Mouse (Mus musculus) lung, embryonic 16.5 days (tissue): ENCODE measurements around the gene Oma1. TPM values are rescaled to one million over a fixed set of nuclear protein-coding genes. Genes with fewer than 3 reads are reported as not detected.

Source experiments
- ATAC-seq: fragments of 200-750 bp; cut with Nextera tagmentation; 2 replicates; pipeline ENCODE4 v1.8.0; 2017; ENCODE audit warnings: low read depth, mild to moderate bottlenecking, moderate library complexity
- H3K27ac ChIP-seq: fragments of 300-500 bp; sonication (generic); 2 replicates; pipeline ENCODE4 v1.5.1; 2014; ENCODE audit warnings: mild to moderate bottlenecking, control low read depth, low read length
- H3K27me3 ChIP-seq: fragments of 300-500 bp; sonication (generic); 2 replicates; pipeline ENCODE4 v1.6.1; 2014; ENCODE audit warnings: low read depth, low read length, mixed read lengths; ENCODE audit not compliant: control insufficient read depth, insufficient read depth
- H3K36me3 ChIP-seq: fragments of 300-500 bp; sonication (generic); 2 replicates; pipeline ENCODE4 v1.6.1; 2014; ENCODE audit warnings: low read length; ENCODE audit not compliant: control insufficient read depth, insufficient read depth
- H3K4me1 ChIP-seq: fragments of 300-500 bp; sonication (generic); replicated peaks from 2 replicates; pipeline ENCODE4 v1.6.1; 2014; ENCODE audit warnings: low read length, mixed read lengths; ENCODE audit not compliant: control insufficient read depth, insufficient read depth
- H3K4me2 ChIP-seq: fragments of 300-500 bp; sonication (generic); 2 replicates; pipeline ENCODE4 v1.6.1; 2014; ENCODE audit warnings: low read depth, low read length, control low read depth
- H3K4me3 ChIP-seq: fragments of 300-500 bp; sonication (generic); 2 replicates; pipeline ENCODE4 v1.5.1; 2014; ENCODE audit warnings: mild to moderate bottlenecking, low read length, control low read depth
- H3K9ac ChIP-seq: fragments of 300-500 bp; sonication (generic); 2 replicates; pipeline ENCODE4 v1.6.1; 2014; ENCODE audit warnings: low read length, control low read depth
- H3K9me3 ChIP-seq: fragments of 300-500 bp; sonication (generic); 2 replicates; pipeline ENCODE4 v1.6.1; 2016; ENCODE audit warnings: low read length; ENCODE audit not compliant: control insufficient read depth
- WGBS: fragments of 180-500 bp; shearing (Covaris S2); extraction: QIAGEN DNeasy Blood & Tissue Kit; methylation state at CpG from one replicate; pipeline ENCODE4 v1.1.7; 2014; 5-methylcytosine and 5-hydroxymethylcytosine counted together
- polyA plus RNA-seq: library from polyadenylated mRNA; unstranded; fragments of >200 nt; fragmentation: Nextera tagmentation; extraction: Ambion mirVana; gene quantifications from 2 replicates; pipeline ENCODE4 v1.2.1, GENCODE M21; 2015

Oma1 gene
- polyA plus RNA-seq, 1 experiment from 2014 or later, result 23.3 TPM

- H3K27me3 ChIP-seq, result no peaks in the 10 kb centered on the region
- WGBS, result 76% methylated on average over 3 of the region's 3 CpGs
- no peak for ATAC-seq
- H3K36me3 ChIP-seq, result no peaks in the 10 kb centered on the region
- H3K4me3 ChIP-seq, result no peak overlapping the region
- no peak overlapping the region for H3K9ac ChIP-seq
- H3K4me2 ChIP-seq, result no peak overlapping the region
- H3K4me1 ChIP-seq, result peaks cover 3% of the 10 kb centered on the region; the same call in 1 of the 2 replicates
- no peaks in the 10 kb centered on the region for H3K9me3 ChIP-seq
- no peak overlapping the region for H3K27ac ChIP-seq
Observed at GRCm38 (mm10) chr4:103387292-103387691, 73.7 kb downstream of the Oma1 start.

DNA sequence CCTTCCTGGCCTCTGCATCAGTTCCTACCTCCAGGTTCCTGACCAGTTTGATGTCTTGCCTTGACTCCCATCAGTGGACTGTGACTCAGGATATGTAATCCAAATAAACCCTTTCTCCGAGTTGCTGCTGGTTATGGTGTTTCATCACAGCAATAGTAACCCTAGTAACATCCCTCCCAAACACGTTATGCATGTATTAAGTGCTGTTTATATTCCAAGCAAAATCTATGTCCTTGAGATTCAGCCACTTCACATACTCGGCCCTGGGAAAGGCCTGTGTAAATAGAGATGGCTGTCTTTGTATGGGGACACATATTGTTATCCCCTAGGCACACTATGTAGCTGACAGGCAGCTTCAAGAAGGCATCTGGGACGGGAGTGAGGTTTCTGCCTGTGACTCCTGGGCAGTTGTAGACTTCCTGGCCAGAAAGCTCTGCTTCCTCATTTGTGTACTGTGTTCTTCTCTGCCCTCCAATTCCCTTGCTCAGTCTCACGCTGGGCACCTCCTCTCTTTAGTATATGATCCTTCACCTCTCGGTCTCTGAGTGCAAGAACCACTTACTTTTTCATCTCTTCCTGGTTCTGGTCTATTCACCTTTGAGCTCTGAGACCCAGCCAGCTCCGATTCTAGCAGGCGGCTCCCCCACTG, 75.0 kb downstream of the Oma1 start:
- Histone ChIP-seq H3K4me3 (no peak overlapping the region), H3K4me1 (peaks cover 3% of the 10 kb centered on the region; the same call in 1 of the 2 replicates), H3K4me2 (no peak overlapping the region), H3K9me3 (no peaks in the 10 kb centered on the region), H3K36me3 (no peaks in the 10 kb centered on the region), H3K27me3 (no peaks in the 10 kb centered on the region), H3K27ac (no peak overlapping the region), H3K9ac (no peak overlapping the region)
- WGBS, result 57% methylated on average over 8 of the region's 8 CpGs
- ATAC-seq, result no peak

DNA sequence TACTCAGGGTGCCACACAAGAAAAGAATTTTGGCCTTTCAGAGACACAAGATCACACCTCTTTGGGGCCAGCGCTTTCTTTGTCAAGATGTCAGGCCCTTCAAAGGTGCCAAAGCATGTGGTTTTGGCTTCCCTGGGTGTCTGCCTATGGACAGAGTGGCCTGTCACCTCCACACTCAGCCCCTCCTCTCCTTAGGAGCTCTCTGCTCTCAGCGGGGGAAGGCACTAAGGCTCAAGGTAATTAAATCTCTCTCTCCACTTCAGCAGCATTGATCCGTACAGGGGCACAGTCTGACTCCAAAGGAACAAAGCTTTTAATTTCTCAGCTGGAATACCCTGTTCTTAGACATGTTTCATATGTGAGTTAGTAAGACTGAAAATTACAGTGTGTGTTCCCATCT, 76.0 kb downstream of the Oma1 start:
- Histone ChIP-seq H3K27me3 (no peaks in the 10 kb centered on the region), H3K4me2 (no peak overlapping the region), H3K4me3 (no peak overlapping the region), H3K27ac (no peak overlapping the region), H3K9ac (no peak overlapping the region), H3K9me3 (no peaks in the 10 kb centered on the region), H3K4me1 (peaks cover 3% of the 10 kb centered on the region; the same call in 1 of the 2 replicates), H3K36me3 (no peaks in the 10 kb centered on the region)
- WGBS, result 37% methylated on average over 3 of the region's 3 CpGs
- no peak for ATAC-seq

- ATAC-seq, result no peak
- Histone ChIP-seq H3K9me3 (no peaks in the 10 kb centered on the region), H3K4me2 (no peak overlapping the region), H3K27ac (no peak overlapping the region), H3K27me3 (no peaks in the 10 kb centered on the region), H3K4me1 (peaks cover 3% of the 10 kb centered on the region; the same call in 1 of the 2 replicates), H3K36me3 (no peaks in the 10 kb centered on the region), H3K4me3 (no peak overlapping the region), H3K9ac (no peak overlapping the region)
- WGBS, result 62% methylated on average over 2 of the region's 2 CpGs
Observed at GRCm38 (mm10) chr4:103390499-103390898, 76.9 kb downstream of the Oma1 start.

GRCm38 (mm10) chr4:103395066-103395465, 81.5 kb downstream of the Oma1 start:
- 86% methylated on average over 4 of the region's 4 CpGs for WGBS
- no peaks in the 10 kb centered on the region for H3K9me3 ChIP-seq
- no peak overlapping the region for H3K27ac ChIP-seq
- H3K9ac ChIP-seq, result no peak overlapping the region
- H3K4me2 ChIP-seq, result no peak overlapping the region
- no peak for ATAC-seq
- H3K27me3 ChIP-seq, result no peaks in the 10 kb centered on the region
- no peak overlapping the region for H3K4me3 ChIP-seq
- H3K4me1 ChIP-seq, result no peaks in the 10 kb centered on the region
- H3K36me3 ChIP-seq, result no peaks in the 10 kb centered on the region

DNA sequence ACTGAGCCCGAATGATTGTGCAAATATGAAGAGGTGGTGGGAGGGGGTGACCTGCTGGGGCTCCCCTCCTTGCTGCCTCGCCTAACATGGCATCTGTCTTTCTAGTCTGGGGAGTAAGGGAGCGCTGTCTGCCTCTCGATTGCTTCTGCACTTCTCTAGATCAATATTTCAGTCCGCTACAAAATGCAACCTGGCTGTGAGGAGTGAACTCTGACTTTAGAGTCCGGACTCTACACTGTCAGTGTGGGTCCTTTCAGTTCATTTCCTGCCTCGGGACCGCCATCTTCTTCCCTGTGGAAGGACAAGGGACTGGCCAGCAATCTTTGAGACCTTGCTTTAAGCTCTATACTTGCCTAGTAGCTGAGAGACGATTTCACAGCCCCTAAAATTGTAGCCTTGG, 82.3 kb downstream of the Oma1 start:
- WGBS, result 66% methylated on average over 9 of the region's 9 CpGs

DNA sequence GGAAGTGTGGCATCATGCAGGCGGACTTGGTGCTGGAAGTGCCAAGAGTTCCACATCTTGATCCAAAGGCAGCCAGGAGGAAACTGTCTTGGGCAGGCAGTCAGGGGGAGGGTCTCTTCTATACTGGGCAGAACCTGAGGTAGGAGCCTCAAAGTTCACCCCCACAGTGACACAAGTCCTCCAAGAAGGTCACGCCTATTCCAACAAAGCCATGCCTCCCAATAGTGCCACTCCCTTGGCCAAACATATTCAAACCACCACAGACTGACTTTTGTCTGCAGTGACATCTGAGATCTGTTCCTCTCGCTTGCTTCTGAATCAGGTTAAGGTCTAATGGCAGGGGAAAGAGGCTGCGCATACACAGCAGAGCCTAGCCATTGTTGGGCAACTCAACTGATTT, 83.3 kb downstream of the Oma1 start:
- Histone ChIP-seq H3K27ac (no peak overlapping the region), H3K4me3 (no peak overlapping the region), H3K9me3 (no peaks in the 10 kb centered on the region), H3K27me3 (no peaks in the 10 kb centered on the region), H3K4me1 (no peaks in the 10 kb centered on the region), H3K36me3 (no peaks in the 10 kb centered on the region), H3K9ac (no peak overlapping the region), H3K4me2 (no peak overlapping the region)
- WGBS, result 85% methylated on average over 4 of the region's 4 CpGs
- ATAC-seq, result no peak

More for the DNA sequence above, 82.3 kb downstream of the Oma1 start:
- no peaks in the 10 kb centered on the region for H3K9me3 ChIP-seq
- no peaks in the 10 kb centered on the region for H3K36me3 ChIP-seq
- no peak overlapping the region for H3K27ac ChIP-seq
- H3K4me1 ChIP-seq, result no peaks in the 10 kb centered on the region
- no peak overlapping the region for H3K4me2 ChIP-seq
- ATAC-seq, result no peak
- no peak overlapping the region for H3K4me3 ChIP-seq
- no peaks in the 10 kb centered on the region for H3K27me3 ChIP-seq
- H3K9ac ChIP-seq, result no peak overlapping the region

DNA sequence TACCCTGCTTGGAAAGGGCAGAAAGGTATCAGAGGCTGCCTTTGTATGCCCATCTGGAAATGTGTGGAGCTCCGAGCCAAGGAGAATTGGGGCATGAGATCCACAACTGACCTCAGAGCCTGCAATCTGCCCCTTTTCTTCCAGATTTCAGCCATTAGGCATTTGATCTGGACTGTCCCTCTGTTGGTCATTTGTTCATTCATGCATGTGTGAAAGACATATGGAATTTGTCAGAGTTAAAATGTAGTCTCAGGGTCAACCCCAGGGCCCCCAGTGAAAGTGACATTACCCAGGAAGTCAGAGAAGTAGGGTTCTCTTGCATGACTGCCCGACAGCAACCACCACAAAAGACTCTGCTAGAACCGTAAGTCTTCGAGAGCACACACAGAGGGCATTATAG, 89.0 kb downstream of the Oma1 start:
- 68% methylated on average over 4 of the region's 4 CpGs for WGBS
- no peaks in the 10 kb centered on the region for H3K36me3 ChIP-seq
- no peak overlapping the region for H3K4me3 ChIP-seq
- H3K27ac ChIP-seq, result no peak overlapping the region
- no peak overlapping the region for H3K9ac ChIP-seq
- H3K4me1 ChIP-seq, result no peaks in the 10 kb centered on the region
- peaks cover 3% of the 10 kb centered on the region; the same call in 1 of the 2 replicates for H3K9me3 ChIP-seq
- ATAC-seq, result no peak
- H3K4me2 ChIP-seq, result no peak overlapping the region
- H3K27me3 ChIP-seq, result no peaks in the 10 kb centered on the region

DNA sequence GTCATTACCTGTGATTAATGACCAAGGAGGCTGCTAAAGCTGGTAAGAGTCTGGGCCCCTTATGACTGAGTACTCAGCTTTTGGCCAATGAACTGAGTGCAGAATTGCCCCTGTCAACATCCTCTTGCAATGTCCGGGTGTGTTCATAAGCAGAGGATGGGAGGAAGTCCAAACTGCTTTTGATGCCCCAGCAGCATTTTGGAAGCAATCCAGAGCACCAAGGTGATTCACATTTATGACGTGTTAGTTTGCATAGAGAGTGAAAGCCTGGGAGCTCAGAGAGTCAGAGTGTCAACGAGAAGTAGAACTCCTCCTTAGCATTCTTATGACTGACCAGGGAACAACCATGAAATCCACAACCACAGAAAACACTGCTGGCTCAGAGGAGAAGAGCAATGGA, 91.7 kb downstream of the Oma1 start:
- ATAC-seq, result no peak
- H3K9ac ChIP-seq, result no peak overlapping the region

More for the DNA sequence above, 91.7 kb downstream of the Oma1 start:
- WGBS, result 33% methylated on average over 3 of the region's 3 CpGs
- H3K4me2 ChIP-seq, result no peak overlapping the region
- no peaks in the 10 kb centered on the region for H3K36me3 ChIP-seq
- no peaks in the 10 kb centered on the region for H3K27me3 ChIP-seq
- H3K9me3 ChIP-seq, result peaks cover 3% of the 10 kb centered on the region; the same call in 1 of the 2 replicates
- no peaks in the 10 kb centered on the region for H3K4me1 ChIP-seq
- no peak overlapping the region for H3K4me3 ChIP-seq
- no peak overlapping the region for H3K27ac ChIP-seq
